Mouse (Mus musculus) layer of hippocampus, adult 9-11 months (tissue): ENCODE results near the gene Ccnj.

Source experiments
- DNase-seq: peaks from one replicate; pipeline ENCODE4 v3.0.0; 2022

Gene Ccnj

GRCm38 (mm10) chr19:40844731-40845130, 13.7 kb downstream of the Ccnj start:
- DNase-seq, result no peak

GRCm38 (mm10) chr19:40849391-40849790, 18.3 kb downstream of the Ccnj start:
- no peak for DNase-seq

- DNase-seq, result no peak
Observed at GRCm38 (mm10) chr19:40859555-40859954, 28.5 kb downstream of the Ccnj start.

GRCm38 (mm10) chr19:40868284-40868683, 37.2 kb downstream of the Ccnj start:
- DNase-seq, result no peak

GRCm38 (mm10) chr19:40869425-40870105, 38.5 kb downstream of the Ccnj start:
- no peak for DNase-seq

GRCm38 (mm10) chr19:40872955-40873665, 42.0 kb downstream of the Ccnj start:
- peak; percentile 93 for DNase-seq

- no peak for DNase-seq
Observed at GRCm38 (mm10) chr19:40881700-40882099, 50.6 kb downstream of the Ccnj start.

GRCm38 (mm10) chr19:40888887-40889286, 57.8 kb downstream of the Ccnj start:
- DNase-seq, result no peak

- DNase-seq, result no peak
Observed at GRCm38 (mm10) chr19:40894071-40894506, 63.0 kb downstream of the Ccnj start.

GRCm38 (mm10) chr19:40894519-40895392, 63.7 kb downstream of the Ccnj start, which contains the start of gene Zfp518a:
Gene Zfp518a, plus strand, starts transcription at chr19:40894705.
- peak; percentile 85 for DNase-seq

GRCm38 (mm10) chr19:40895393-40895703, 64.3 kb downstream of the Ccnj start:
- no peak for DNase-seq
